Mouse (Mus musculus) layer of hippocampus, adult 8-10 months (tissue): ENCODE measurements around the gene Exoc3. TPM values are rescaled to one million over a fixed set of nuclear protein-coding genes. Genes with fewer than 3 reads are reported as not detected.

Experiments used
- DNase-seq, 2 experiments: peaks; one replicate each; pipeline ENCODE4 v3.0.0; 2022; ENCODE audit warnings: low spot score in 2 of 2
- total RNA-seq, 4 experiments: library from RNA; stranded (reverse); gene quantifications; 2 replicates each; pipeline ENCODE4 v1.2.4; 2022

Gene Exoc3
- total RNA-seq, result 10 to 100 TPM; 65.6 to 78.6 (median 73.8) TPM

DNA sequence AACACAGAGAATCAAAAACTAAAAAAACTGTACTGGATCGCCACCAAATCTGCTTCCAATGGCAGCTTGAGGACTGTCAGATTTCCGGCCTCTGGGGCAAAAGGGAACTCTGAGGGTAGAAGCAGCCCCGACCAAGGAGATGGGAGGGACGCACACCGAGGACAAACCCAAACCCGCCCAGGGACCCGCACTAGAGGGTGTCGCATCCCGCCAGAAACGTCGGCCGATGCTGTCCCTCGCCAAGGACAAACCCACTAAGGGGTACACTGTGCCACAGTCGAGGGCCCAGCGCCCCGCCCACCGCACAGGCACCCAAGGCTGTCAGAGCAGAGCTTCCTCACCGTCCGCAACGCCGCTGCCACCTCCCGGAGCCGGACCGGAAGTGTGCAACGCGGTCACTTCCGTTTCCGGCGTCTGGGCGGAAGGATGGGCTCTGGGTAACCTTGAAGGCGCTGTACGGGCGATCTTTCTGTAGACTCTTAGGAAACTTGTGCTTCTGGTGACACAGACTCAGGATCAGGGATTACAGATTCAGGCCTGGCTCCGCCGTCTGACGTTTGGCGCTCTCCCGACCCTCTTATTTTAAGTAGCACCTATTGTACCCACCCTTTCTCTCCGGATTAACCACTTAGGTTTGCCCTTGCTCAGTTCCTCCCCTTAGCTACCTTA is at the start of gene Exoc3:
Gene Exoc3, minus strand, starts transcription at position 416 of the 669 bp plus-strand sequence.
- peak; percentile 81 to 90 for DNase-seq

GRCm38 (mm10) chr13:74246494-74246893 is 38.0 kb upstream of the Exoc3 start:
- DNase-seq, result no peak

- DNase-seq, result no peak
Measured at GRCm38 (mm10) chr13:74245899-74246231, 37.3 kb upstream of the Exoc3 start.

DNA sequence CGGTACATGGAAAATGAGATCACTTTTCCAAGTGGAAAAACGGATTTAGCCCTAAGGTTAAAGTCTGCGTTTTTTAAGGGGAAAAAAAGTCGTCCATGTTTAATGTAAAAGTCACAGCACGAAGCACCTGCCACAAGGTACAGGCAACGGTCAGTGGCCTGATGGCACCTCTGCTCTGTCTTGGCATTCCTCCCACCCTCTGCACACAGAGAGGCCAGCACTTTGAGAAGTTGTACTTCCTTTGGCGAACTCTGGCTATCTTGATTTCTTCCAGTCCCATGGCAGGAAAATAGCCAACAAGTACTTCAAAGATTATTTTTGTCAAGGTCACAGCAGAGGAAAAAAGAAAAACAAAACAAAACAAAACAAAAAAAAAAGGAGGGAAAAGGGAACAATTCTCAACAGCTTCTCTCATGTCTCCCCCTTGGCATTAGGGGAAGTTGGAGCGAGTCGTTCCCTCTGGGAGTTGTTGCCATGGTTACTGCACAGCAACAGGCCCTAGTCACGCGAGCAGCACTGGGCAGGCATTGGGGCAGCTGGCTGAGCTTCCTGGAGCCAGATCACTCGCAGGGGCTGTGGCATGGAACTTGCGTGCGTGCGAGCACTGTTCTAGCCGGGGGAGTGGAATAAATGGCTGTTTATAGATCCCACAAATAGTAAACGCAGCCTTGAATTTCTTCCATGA is 36.8 kb upstream of the Exoc3 start:
- peak; percentile 34 to 57 for DNase-seq

DNA sequence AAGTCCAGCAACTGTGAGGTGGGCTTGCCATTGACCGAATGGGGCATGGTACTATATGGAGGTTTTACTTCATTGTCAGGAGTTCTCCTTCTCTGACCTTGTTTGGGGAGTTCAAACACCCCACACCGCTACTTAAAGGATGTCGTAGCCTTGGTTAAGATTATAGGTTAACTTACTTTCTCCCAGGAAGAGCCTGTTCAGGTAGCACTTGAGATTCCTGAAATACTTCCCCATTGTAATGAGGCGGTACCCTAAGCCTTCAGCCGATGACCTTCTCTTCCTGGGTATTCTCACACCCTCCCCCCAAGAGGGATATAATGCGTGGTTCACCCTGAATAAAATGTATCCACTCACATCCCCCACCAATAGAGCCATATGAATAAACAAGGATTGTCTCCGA is 29.0 kb upstream of the Exoc3 start:
- DNase-seq, result no peak

- DNase-seq, result no peak
Measured at GRCm38 (mm10) chr13:74220659-74221058, 12.1 kb upstream of the Exoc3 start.

DNA sequence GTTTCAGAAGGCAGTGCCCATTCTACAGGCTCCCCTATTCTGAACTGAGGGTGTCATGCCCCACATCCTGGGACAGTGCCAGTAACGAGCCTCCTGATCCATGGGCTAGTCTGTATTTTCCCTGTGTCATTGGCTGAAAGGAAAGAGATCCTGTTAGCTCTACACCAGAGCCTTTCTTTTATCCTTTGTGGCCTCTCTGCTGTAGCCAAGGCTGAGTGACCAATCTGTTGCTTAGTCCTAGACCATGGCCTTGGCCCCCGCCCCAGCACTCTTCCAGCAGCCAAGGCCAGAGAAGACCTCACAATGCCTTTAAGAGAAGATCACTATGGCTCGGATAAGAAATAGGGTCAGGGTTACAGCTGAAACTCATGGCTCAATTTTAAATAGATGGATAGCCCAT is 9.9 kb upstream of the Exoc3 start:
- no peak for DNase-seq

GRCm38 (mm10) chr13:74208986-74209345 is 434 bp upstream of the Exoc3 start:
- DNase-seq, result peak in 1 of 2 experiments; percentile 11

GRCm38 (mm10) chr13:74196451-74196850 is 12.1 kb downstream of the Exoc3 start:
- DNase-seq, result no peak

GRCm38 (mm10) chr13:74192613-74193012 is 15.9 kb downstream of the Exoc3 start:
- no peak for DNase-seq

DNA sequence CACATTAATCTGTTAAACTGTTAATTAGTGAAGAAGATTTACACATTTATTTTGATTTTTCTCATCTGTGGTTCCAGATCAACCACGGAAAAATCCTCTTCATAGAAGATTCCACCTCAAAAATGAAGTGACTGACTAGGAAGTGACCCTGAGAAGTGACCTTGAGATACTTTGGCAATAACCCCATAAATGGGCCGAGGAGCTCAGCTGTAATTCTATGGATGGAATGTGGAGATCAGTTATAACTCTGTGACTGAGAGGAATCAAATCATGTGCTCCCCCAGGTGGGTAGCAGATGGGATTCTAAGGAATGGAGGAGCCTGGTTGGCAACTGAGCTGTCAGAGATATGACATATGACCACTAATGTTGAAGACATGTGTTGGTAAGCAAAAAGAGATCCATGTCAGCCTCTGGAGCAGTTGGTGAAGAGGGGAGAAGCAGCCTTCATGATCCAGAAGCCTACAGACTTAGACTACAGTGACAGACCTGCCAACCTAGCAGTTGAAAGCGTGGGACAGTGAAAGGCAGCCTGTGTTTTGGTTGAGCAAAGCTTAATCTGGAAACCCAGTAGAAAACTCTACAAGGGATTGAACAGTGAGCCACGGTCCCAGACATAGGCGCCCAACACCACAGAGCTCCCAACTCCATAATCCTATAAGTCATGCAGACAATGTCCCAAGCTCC is 25.4 kb downstream of the Exoc3 start:
- no peak for DNase-seq

- DNase-seq, result no peak
Measured at GRCm38 (mm10) chr13:74172036-74172435, 36.5 kb downstream of the Exoc3 start.

DNA sequence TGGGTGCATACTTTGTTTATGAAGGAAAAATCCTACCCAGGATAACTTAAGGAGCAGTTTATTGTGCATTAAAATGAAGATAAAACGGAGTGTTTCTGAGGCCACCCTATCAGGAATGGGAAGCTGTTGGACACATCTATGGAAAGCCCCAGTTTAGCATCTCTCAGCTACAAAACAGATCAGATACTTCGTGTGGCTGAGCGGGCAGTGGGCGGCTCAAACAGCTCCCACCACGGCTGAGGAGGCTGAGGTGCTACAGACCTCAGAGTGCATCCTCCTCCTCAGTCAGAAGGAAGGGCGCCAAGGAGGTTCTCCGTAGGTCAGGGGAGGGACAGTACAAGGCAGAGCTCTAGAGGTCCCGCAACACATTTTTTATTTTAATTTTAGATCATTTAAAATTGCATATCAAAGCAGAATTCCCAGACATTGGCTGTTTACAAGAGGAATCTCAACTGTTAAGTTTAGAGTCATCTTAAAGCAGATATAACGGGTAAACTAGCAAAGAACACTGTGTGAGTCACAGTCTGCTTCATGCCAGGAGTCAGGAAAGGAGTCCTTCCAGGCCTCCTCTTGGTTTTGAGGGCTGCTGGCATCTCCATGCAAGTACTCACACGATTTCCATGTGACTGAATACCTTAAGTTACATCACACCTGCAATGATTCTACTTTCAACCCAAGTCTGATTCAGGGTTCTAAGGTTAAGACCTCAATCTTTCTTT is 38.9 kb downstream of the Exoc3 start:
- no peak for DNase-seq

DNA sequence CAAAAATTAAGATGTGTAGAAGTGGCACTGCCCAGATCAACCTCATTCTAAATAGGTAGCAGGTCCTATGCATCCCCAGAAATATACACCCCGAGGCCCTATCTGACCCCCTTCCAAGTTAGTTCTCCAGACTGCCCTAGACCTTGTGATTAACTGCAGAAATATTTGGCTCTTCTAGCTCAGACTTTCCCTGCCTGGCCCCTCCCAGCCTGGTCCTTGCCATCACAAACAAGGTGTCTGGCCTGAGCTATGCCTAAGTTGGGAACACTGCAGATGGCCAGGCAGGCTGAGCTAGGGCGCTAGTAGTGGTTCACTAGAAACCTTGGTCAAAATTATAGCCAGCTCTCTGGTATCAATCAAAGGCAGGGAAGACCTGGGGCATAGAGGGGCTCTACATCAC is 41.0 kb downstream of the Exoc3 start:
- no peak for DNase-seq

GRCm38 (mm10) chr13:74167057-74167413 is 41.5 kb downstream of the Exoc3 start:
- no peak for DNase-seq

- DNase-seq, result peak in 1 of 2 experiments; percentile 37
Measured at GRCm38 (mm10) chr13:74166348-74167056, 42.0 kb downstream of the Exoc3 start.

DNA sequence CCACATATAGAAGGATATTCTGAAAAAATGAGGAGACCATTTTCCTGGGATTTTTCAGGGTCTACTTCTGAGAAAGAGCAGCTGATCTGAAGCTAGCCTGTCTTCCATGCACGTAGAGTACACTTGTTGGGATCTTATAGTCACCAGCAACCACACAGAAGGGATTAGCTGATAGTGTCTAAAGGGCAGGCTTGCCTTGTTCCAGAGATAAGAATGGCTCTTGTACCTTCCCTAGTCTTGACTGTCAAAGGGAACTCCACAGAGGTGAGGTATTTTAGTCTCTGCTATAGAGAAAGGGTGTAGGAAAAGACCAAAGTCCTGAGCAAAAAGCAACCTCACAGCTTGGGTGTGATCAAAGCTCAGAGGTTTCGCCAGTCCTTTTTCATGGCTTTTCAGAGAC is 61.2 kb downstream of the Exoc3 start:
- DNase-seq, result no peak

DNA sequence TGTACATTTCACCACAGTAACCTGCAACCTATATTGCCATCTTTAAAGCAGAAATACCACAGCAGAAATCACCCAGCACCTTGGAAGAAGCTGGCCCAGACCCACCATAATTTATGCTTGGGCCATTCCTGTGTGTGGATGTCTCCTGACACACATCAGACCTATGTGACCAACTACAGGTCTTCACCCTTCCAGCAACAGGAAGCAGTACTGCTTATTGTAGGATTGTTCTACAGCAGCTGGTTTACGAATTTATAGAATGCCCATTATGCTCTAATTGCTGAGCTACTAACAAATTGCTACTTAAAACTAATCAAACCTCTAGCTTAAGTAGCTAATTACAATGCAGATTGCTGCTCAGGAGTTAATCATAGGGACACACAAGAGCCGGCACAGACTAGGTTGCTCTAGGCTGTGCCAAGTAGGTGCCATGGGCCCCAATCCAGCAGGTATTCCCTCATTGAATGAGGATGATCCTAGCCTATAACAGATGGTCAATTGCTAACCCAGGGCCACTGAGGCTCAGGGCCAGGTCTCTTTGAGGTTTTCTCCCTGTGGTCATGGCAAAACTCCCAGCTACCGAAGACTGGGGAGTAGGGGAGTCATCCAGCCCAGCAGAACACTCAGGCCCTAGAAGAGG is 62.4 kb downstream of the Exoc3 start:
- DNase-seq, result no peak

GRCm38 (mm10) chr13:74144120-74144884 is 64.2 kb downstream of the Exoc3 start:
- no peak for DNase-seq

- no peak for DNase-seq
Measured at GRCm38 (mm10) chr13:74143282-74143681, 65.2 kb downstream of the Exoc3 start.
